Mouse (Mus musculus) cerebellum, adult 2 months (tissue): ENCODE data around the gene Rplp1.

Experiments used
- CTCF ChIP-seq: fragments of 200-500 bp; IDR thresholded peaks from 2 replicates; pipeline ENCODE4 v1.5.1; 2011; ENCODE audit warnings: low read depth, mild to moderate bottlenecking, control low read depth, low read length, moderate library complexity, borderline replicate concordance; ENCODE audit not compliant: insufficient read depth
- POLR2A ChIP-seq: fragments of 200-500 bp; IDR thresholded peaks from 2 replicates; pipeline ENCODE4 v1.6.1; 2011; ENCODE audit warnings: low read length, control low read depth, borderline replicate concordance; ENCODE audit not compliant: insufficient read depth

DNA sequence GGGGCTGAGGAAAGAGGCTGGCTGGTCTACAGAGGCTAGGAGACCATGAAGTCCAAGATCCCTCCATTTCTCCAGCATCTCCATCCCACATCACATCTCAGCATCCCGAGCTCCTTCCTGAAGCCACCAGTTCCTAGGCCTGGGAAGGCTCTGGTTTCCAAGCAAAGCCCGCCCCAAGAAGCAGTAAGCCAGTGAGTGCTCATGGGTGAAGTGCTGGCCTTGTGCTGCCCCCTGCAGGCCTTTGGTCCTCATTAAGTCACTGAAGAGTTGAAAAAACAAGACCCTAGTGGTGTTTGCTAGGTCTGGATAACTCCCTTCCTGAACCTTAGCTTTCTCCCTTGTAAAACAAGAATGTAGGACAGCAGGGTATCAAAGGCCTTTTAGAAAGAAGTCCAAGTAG lies 35.5 kb downstream of the Rplp1 start:
- TF ChIP-seq CTCF, result peak; percentile 57
- no peak for TF ChIP-seq POLR2A
